Mouse (Mus musculus) heart, postnatal 0 days (tissue): ENCODE measurements at regions not wholly inside any gene's neighbourhood (a gene's known extent, or its start where the extent isn't known, plus 50 kb on each side); places are given as distances from the start of the nearest gene placed in this dataset.

Source experiments
- CTCF ChIP-seq: IDR thresholded peaks from 2 replicates; pipeline ENCODE4 v1.5.1; 2016; ENCODE audit warnings: antibody characterized with exemption, control low read depth, low read depth
- EP300 ChIP-seq: IDR thresholded peaks from 2 replicates; pipeline ENCODE4 v1.6.1; 2016; ENCODE audit warnings: antibody characterized with exemption, low read depth

GRCm38 (mm10) chr4:124036483-124036882 lies 118.7 kb upstream of the 4930535I16Rik start:
- TF ChIP-seq CTCF (no peak), EP300 (no peak)
